Mouse (Mus musculus) ES-E14 (cell line): ENCODE results near the gene Kndc1. TPM values are rescaled to one million over a fixed set of nuclear protein-coding genes. Genes with fewer than 3 reads are reported as not detected.

Experiments
- DNase-seq: peaks from one replicate; pipeline ENCODE4 v3.0.0-alpha.2; 2013; ENCODE audit warnings: low read depth, low spot score
- H3K27ac ChIP-seq: 2 replicates; pipeline ENCODE4 v1.5.1; 2012; ENCODE audit warnings: low read depth, mild to moderate bottlenecking, low read length, moderate library complexity, mixed read lengths; ENCODE audit not compliant: poor library complexity, insufficient read depth, severe bottlenecking
- H3K36me3 ChIP-seq: 2 replicates; pipeline ENCODE4 v1.6.1; 2012; ENCODE audit warnings: mild to moderate bottlenecking, low read length, moderate library complexity, mixed read lengths; ENCODE audit not compliant: control insufficient read depth, poor library complexity, insufficient read depth, severe bottlenecking
- H3K4me1 ChIP-seq, 2 experiments: fragments of 150-350 bp in 1 of 2; sonication (generic) in 1 of 2; 2 replicates each; pipeline ENCODE4 v1.6.1; 2012; ENCODE audit warnings: low read length in 2 of 2, mild to moderate bottlenecking in 1 of 2, mixed read lengths in 1 of 2; ENCODE audit not compliant: control insufficient read depth in 2 of 2, insufficient read depth in 2 of 2, poor library complexity in 1 of 2
- H3K4me3 ChIP-seq, 2 experiments: fragments of 150-350 bp in 1 of 2; sonication (generic) in 1 of 2; 2 replicates each; pipeline ENCODE4 v1.5.1; 2012; ENCODE audit warnings: low read length in 2 of 2, low read depth in 1 of 2, mild to moderate bottlenecking in 1 of 2, mixed read lengths in 1 of 2; ENCODE audit not compliant: insufficient read depth in 1 of 2, poor library complexity in 1 of 2, severe bottlenecking in 1 of 2
- H3K9ac ChIP-seq: 2 replicates; pipeline ENCODE4 v1.6.1; 2012; ENCODE audit warnings: low read depth, mild to moderate bottlenecking, low read length, mixed read lengths; ENCODE audit not compliant: poor library complexity, insufficient read depth, severe bottlenecking
- H3K9me3 ChIP-seq: fragments of 150-350 bp; sonication (generic); 2 replicates; pipeline ENCODE4 v1.6.1; 2012; ENCODE audit warnings: low read depth, mild to moderate bottlenecking, low read length; ENCODE audit not compliant: control insufficient read depth, insufficient read depth
- CHD2 ChIP-seq: IDR thresholded peaks from 2 replicates; pipeline ENCODE4 v1.6.1; 2014; ENCODE audit warnings: mild to moderate bottlenecking, low read depth, low read length, inconsistent platforms
- HCFC1 ChIP-seq: IDR thresholded peaks from 2 replicates; pipeline ENCODE4 v1.6.1; 2012; ENCODE audit warnings: low read length, inconsistent platforms, borderline replicate concordance; ENCODE audit not compliant: insufficient read depth
- MAFK ChIP-seq: IDR thresholded peaks from 2 replicates; pipeline ENCODE4 v1.6.1; 2014; ENCODE audit warnings: mild to moderate bottlenecking, low read depth, low read length, inconsistent platforms; ENCODE audit not compliant: insufficient read depth
- ZC3H11A ChIP-seq: IDR thresholded peaks from 2 replicates; pipeline ENCODE4 v1.6.1; 2012; ENCODE audit warnings: low read depth, mild to moderate bottlenecking, inconsistent platforms, low read length, borderline replicate concordance
- ZNF384 ChIP-seq: IDR thresholded peaks from 2 replicates; pipeline ENCODE4 v1.6.1; 2012; ENCODE audit warnings: low read depth, low read length, inconsistent platforms
- in situ Hi-C, 2 experiments: fragments of 600-800 bp; cut with MboI; formaldehyde crosslinking; loops; one replicate each; pipeline ENCODE4 v1.15.1; 2025; ENCODE audit warnings: low sequenced_read_pairs in 2 of 2, inconsistent platforms in 1 of 2; ENCODE audit not compliant: unreplicated experiment in 2 of 2
- total RNA-seq: library from RNA; depleted of rRNA; stranded (reverse); fragments of 300-350 nt; gene quantifications from 2 replicates; pipeline ENCODE4 v1.2.3, GENCODE M21; 2012

The Kndc1 gene
- total RNA-seq, 1 experiment: 2.3 TPM

- Histone ChIP-seq H3K9me3 (no peaks in the 10 kb centered on the region), H3K4me1 (no peaks in the 10 kb centered on the region), H3K4me3 (no peak overlapping the region), H3K27ac (no peak overlapping the region), H3K36me3 (no peaks in the 10 kb centered on the region), H3K9ac (no peak overlapping the region)
- in situ Hi-C loops: loop anchor here in 1 of 2 experiments (10.0 kb wide), 1 partner anchor 146 kb away; no protein-coding TSS in a partner anchor
- DNase-seq: no peak
- TF ChIP-seq HCFC1 (no peak), MAFK (no peak), CHD2 (no peak), ZC3H11A (no peak), ZNF384 (no peak)
Observed at GRCm38 (mm10) chr7:139851098-139851497, 43.4 kb upstream of the Kndc1 start.

- in situ Hi-C loops: loop anchor here in 1 of 2 experiments (10.0 kb wide), 1 partner anchor 150 kb away; no protein-coding TSS in a partner anchor
- H3K27ac ChIP-seq: no peak overlapping the region
- no peak overlapping the region for H3K9ac ChIP-seq
- H3K36me3 ChIP-seq: no peaks in the 10 kb centered on the region
- TF ChIP-seq MAFK (no peak), ZC3H11A (no peak), ZNF384 (no peak), CHD2 (no peak), HCFC1 (no peak)
- H3K9me3 ChIP-seq: no peaks in the 10 kb centered on the region
- no peak overlapping the region for H3K4me3 ChIP-seq
- no peak for DNase-seq
- H3K4me1 ChIP-seq: no peaks in the 10 kb centered on the region
Observed at GRCm38 (mm10) chr7:139855261-139855660, 39.2 kb upstream of the Kndc1 start.

- in situ Hi-C loops: no loop called here
- Histone ChIP-seq H3K4me1 (no peaks in the 10 kb centered on the region), H3K9me3 (no peaks in the 10 kb centered on the region), H3K36me3 (no peaks in the 10 kb centered on the region), H3K4me3 (no peak overlapping the region), H3K9ac (no peak overlapping the region), H3K27ac (no peak overlapping the region)
- TF ChIP-seq HCFC1 (no peak), ZC3H11A (peak; percentile 77)
- DNase-seq: peak; percentile 56
Observed at GRCm38 (mm10) chr7:139861411-139861810, 33.1 kb upstream of the Kndc1 start.

- no peak overlapping the region for H3K27ac ChIP-seq
- no peak overlapping the region for H3K9ac ChIP-seq
- in situ Hi-C loops: no loop called here
- no peaks in the 10 kb centered on the region for H3K4me1 ChIP-seq
- no peak for TF ChIP-seq HCFC1
- no peak for DNase-seq
- no peaks in the 10 kb centered on the region for H3K36me3 ChIP-seq
- H3K4me3 ChIP-seq: no peak overlapping the region
- H3K9me3 ChIP-seq: no peaks in the 10 kb centered on the region
Observed at GRCm38 (mm10) chr7:139863076-139863475, 31.4 kb upstream of the Kndc1 start.

- Histone ChIP-seq H3K9ac (no peak overlapping the region), H3K4me1 (no peaks in the 10 kb centered on the region), H3K36me3 (no peaks in the 10 kb centered on the region), H3K27ac (no peak overlapping the region), H3K9me3 (no peaks in the 10 kb centered on the region), H3K4me3 (no peak overlapping the region)
- in situ Hi-C loops: no loop called here
- no peak for DNase-seq
- no peak for TF ChIP-seq HCFC1
- 0 out of 2 replicates have a peak, but pooled peaks have one; percentile 4 for TF ChIP-seq ZC3H11A
Observed at GRCm38 (mm10) chr7:139864253-139864652, 30.2 kb upstream of the Kndc1 start.
